25 mouse cellular contexts compared by ENCODE assay signal in the genomic region with DNA sequence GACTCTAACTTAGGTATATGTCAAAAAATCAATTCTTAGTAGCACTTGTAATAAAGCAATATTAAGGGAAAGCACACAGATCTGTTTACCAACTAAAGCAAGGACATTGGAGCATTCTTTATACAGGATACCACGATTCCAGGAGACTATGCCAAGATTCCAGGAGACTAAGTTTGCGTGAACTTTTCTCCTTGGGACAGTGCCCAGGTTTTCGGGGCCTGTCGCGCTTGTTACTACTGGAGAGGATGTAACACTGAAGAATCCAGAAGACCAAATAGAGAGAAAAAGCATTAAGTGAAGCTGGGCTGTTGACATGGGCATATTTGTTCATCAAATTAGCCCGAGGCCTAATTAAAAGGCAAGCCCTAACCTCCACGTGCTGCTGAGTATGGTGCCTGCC.
DNase-seq lines count a peak whose midpoint lies in the region; ATAC-seq and TF ChIP-seq lines count a peak whose summit lies in the region.
"Had no signal": no experiment of that assay in that cellular context is flagged by ENCODE, and none has a peak within 500 bp of the region (broad histone marks: within the 10 kb centered on the region; RNA-seq: fewer than 3 reads in every experiment).

No protein-coding gene starts in this region.

- H3K4me2 ChIP-seq in embryonic facial prominence, embryonic 14.5 days (ENCODE audit: low read depth, low read length), result no peak overlapping the region
- H3K4me2 ChIP-seq: embryonic facial prominence, embryonic 12.5 days; forebrain, embryonic 13.5 days; heart, embryonic 15.5 days; hindbrain, embryonic 15.5 days; kidney, embryonic 15.5 days had no signal

- 75% methylated on average over 7 of the region's 7 CpGs for WGBS in embryonic facial prominence, embryonic 14.5 days
- 84% methylated on average over 7 of the region's 7 CpGs for WGBS in embryonic facial prominence, embryonic 10.5 days
- 58% methylated on average over 7 of the region's 7 CpGs for WGBS in kidney, adult 2 months

- H3K4me3 ChIP-seq in embryonic facial prominence, embryonic 14.5 days (ENCODE audit: low read depth, low read length), result no peak overlapping the region
- no peak overlapping the region for H3K4me3 ChIP-seq in embryonic facial prominence, embryonic 10.5 days
- H3K4me3 ChIP-seq in kidney, adult 2 months (ENCODE audit: insufficient read depth, low read depth, low read length), result no peak overlapping the region
- H3K4me3 ChIP-seq: embryonic facial prominence, embryonic 12.5 days; forebrain, embryonic 13.5 days; heart, embryonic 15.5 days; hindbrain, embryonic 15.5 days; kidney, embryonic 15.5 days had no signal

- no peak overlapping the region for H3K27ac ChIP-seq in embryonic facial prominence, embryonic 14.5 days (replicated peaks; ENCODE audit: low read depth, low read length)
- no peak overlapping the region for H3K27ac ChIP-seq in embryonic facial prominence, embryonic 10.5 days (replicated peaks)
- no peak overlapping the region for H3K27ac ChIP-seq in kidney, adult 2 months (ENCODE audit: insufficient read depth, low read depth, low read length)
- H3K27ac ChIP-seq: embryonic facial prominence, embryonic 12.5 days; forebrain, embryonic 13.5 days; heart, embryonic 15.5 days; hindbrain, embryonic 15.5 days; kidney, embryonic 15.5 days had no signal

- no peak for ATAC-seq in embryonic facial prominence, embryonic 14.5 days (ENCODE audit: low read depth)
- ATAC-seq: activated CD4-positive, CD25-positive, alpha-beta regulatory T cell, adult 4 months; CD4-positive, CD25-positive, alpha-beta regulatory T cell, adult 4 months; forebrain, embryonic 13.5 days; forebrain, postnatal 0 days; intestine, embryonic 16.5 days; Patski had no signal

- TF ChIP-seq CTCF in kidney, adult 2 months (conservative IDR thresholded peaks at IDR 0.05; ENCODE audit: insufficient read depth, insufficient read length, low read depth, low read length), result no peak

- peak; percentile 24 for DNase-seq in embryonic facial prominence, embryonic 14.5 days (ENCODE audit: low spot score)
- DNase-seq in embryonic facial prominence, embryonic 10.5 days (ENCODE audit: low spot score), result no peak
- DNase-seq in kidney, adult 2 months, result peak; percentile 10
- DNase-seq in kidney, postnatal 14 days, result no peak
- peak; percentile 89 for DNase-seq in Muller cell, postnatal 12 days (ENCODE audit: inconsistent ontology term)
- peak; percentile 82 for DNase-seq in adipocyte (ENCODE audit: low spot score)
- no peak for DNase-seq in spleen, postnatal 36 days (ENCODE audit: low spot score in 2 of 2)
- DNase-seq: adrenal gland, postnatal 14 days; B cell, adult 2 months; cerebellum, adult 11 months; cerebellum, adult 8-10 months; cerebellum, postnatal 14 days; embryo, embryonic 11 days; forebrain, postnatal 0 days; gastrocnemius, postnatal 14 days had no signal

- H3K36me3 ChIP-seq in embryonic facial prominence, embryonic 14.5 days (ENCODE audit: control insufficient read depth, insufficient read depth, low read length), result no peaks in the 10 kb centered on the region
- H3K36me3 ChIP-seq in embryonic facial prominence, embryonic 10.5 days (replicated peaks), result no peaks in the 10 kb centered on the region
- no peaks in the 10 kb centered on the region for H3K36me3 ChIP-seq in kidney, adult 2 months (ENCODE audit: control insufficient read depth, insufficient read depth, low read length)
- H3K36me3 ChIP-seq: embryonic facial prominence, embryonic 12.5 days; G1E; heart, embryonic 15.5 days; hindbrain, embryonic 15.5 days; kidney, embryonic 15.5 days had no signal

- no peak for TF ChIP-seq POLR2A in kidney, adult 2 months (IDR thresholded peaks at IDR 0.05; ENCODE audit: low read depth, low read length)

- H3K27me3 ChIP-seq in embryonic facial prominence, embryonic 14.5 days (replicated peaks; ENCODE audit: control insufficient read depth, insufficient read depth, low read length), result no peaks in the 10 kb centered on the region
- no peaks in the 10 kb centered on the region for H3K27me3 ChIP-seq in embryonic facial prominence, embryonic 10.5 days (replicated peaks; ENCODE audit: low read depth, poor library complexity, severe bottlenecking)
- no peaks in the 10 kb centered on the region for H3K27me3 ChIP-seq in kidney, adult 2 months (replicated peaks; ENCODE audit: control insufficient read depth, insufficient read depth, low read length)
- H3K27me3 ChIP-seq: embryonic facial prominence, embryonic 12.5 days; forebrain, embryonic 13.5 days; heart, embryonic 15.5 days; hindbrain, embryonic 15.5 days; kidney, embryonic 15.5 days; Patski had no signal

- H3K4me1 ChIP-seq in embryonic facial prominence, embryonic 14.5 days (ENCODE audit: control insufficient read depth, insufficient read depth, low read length), result no peaks in the 10 kb centered on the region
- no peaks in the 10 kb centered on the region for H3K4me1 ChIP-seq in embryonic facial prominence, embryonic 10.5 days
- no peaks in the 10 kb centered on the region for H3K4me1 ChIP-seq in kidney, adult 2 months (ENCODE audit: control insufficient read depth, insufficient read depth, low read length)
- H3K4me1 ChIP-seq: embryonic facial prominence, embryonic 12.5 days; forebrain, embryonic 13.5 days; hindbrain, embryonic 15.5 days; kidney, embryonic 15.5 days had no signal

- H3K9me3 ChIP-seq in embryonic facial prominence, embryonic 14.5 days (ENCODE audit: control insufficient read depth, low read length), result no peaks in the 10 kb centered on the region
- H3K9me3 ChIP-seq in embryonic facial prominence, embryonic 10.5 days, result no peaks in the 10 kb centered on the region
- H3K9me3 ChIP-seq: embryonic facial prominence, embryonic 12.5 days; forebrain, embryonic 13.5 days; G1E; heart, embryonic 15.5 days; hindbrain, embryonic 15.5 days; kidney, embryonic 15.5 days had no signal

- H3K9ac ChIP-seq in embryonic facial prominence, embryonic 14.5 days (ENCODE audit: low read depth, low read length), result no peak overlapping the region
- H3K9ac ChIP-seq: embryonic facial prominence, embryonic 12.5 days; forebrain, embryonic 13.5 days; forebrain, postnatal 0 days; heart, embryonic 15.5 days; hindbrain, embryonic 15.5 days; kidney, embryonic 15.5 days had no signal

Comparison
In these comparisons a context has a peak if more than half of its experiments do, and no peak if none do; other contexts are left out.
1. DNase-seq: peak in embryonic facial prominence, embryonic 14.5 days (single experiment), kidney, adult 2 months (single experiment), Muller cell, postnatal 12 days (single experiment) and adipocyte (single experiment); none in embryonic facial prominence, embryonic 10.5 days (single experiment), kidney, postnatal 14 days (single experiment) and spleen, postnatal 36 days (0 of 2).